ENCODE assay signal across 11 mouse cellular contexts in genomic region chr6:15257893-15258292, GRCm38 (mm10).
DNase-seq lines count a peak whose midpoint lies in the region; ATAC-seq and TF ChIP-seq lines count a peak whose summit lies in the region.
"Had no signal": no experiment of that assay in that cellular context is flagged by ENCODE, and none has a peak within 500 bp of the region (broad histone marks: within the 10 kb centered on the region; RNA-seq: fewer than 3 reads in every experiment).

No protein-coding gene starts in this region.

- H3K4me1 ChIP-seq in forebrain, embryonic 16.5 days (replicated peaks; ENCODE audit: control insufficient read depth, insufficient read depth, low read length), result peaks cover 11% of the 10 kb centered on the region
- H3K4me1 ChIP-seq in forebrain, embryonic 10.5 days, result peaks cover 8% of the 10 kb centered on the region
- H3K4me1 ChIP-seq in intestine, embryonic 14.5 days (replicated peaks; ENCODE audit: control insufficient read depth, insufficient read depth, low read length), result peaks cover 11% of the 10 kb centered on the region; the same call in 1 of the 2 replicates
- no peaks in the 10 kb centered on the region for H3K4me1 ChIP-seq in intestine, postnatal 0 days (replicated peaks; ENCODE audit: control insufficient read depth, insufficient read depth, low read length)
- peaks cover 10% of the 10 kb centered on the region for H3K4me1 ChIP-seq in embryonic facial prominence, embryonic 14.5 days (ENCODE audit: control insufficient read depth, insufficient read depth, low read length)
- H3K4me1 ChIP-seq in midbrain, embryonic 14.5 days (ENCODE audit: control insufficient read depth, insufficient read depth, low read length), result peaks cover 14% of the 10 kb centered on the region

- no peak overlapping the region for H3K27ac ChIP-seq in forebrain, embryonic 16.5 days (ENCODE audit: low read length)
- H3K27ac ChIP-seq in forebrain, embryonic 10.5 days, result no peak overlapping the region
- no peak overlapping the region for H3K27ac ChIP-seq in intestine, embryonic 14.5 days (ENCODE audit: low read depth)
- H3K27ac ChIP-seq in intestine, postnatal 0 days (ENCODE audit: low read depth, low read length), result no peak overlapping the region
- H3K27ac ChIP-seq in embryonic facial prominence, embryonic 14.5 days (replicated peaks; ENCODE audit: low read depth, low read length), result no peak overlapping the region
- no peak overlapping the region for H3K27ac ChIP-seq in midbrain, embryonic 14.5 days (replicated peaks; ENCODE audit: low read depth, low read length)
- H3K27ac ChIP-seq: layer of hippocampus, adult 2 months had no signal

- no peak overlapping the region for H3K4me3 ChIP-seq in forebrain, embryonic 16.5 days (replicated peaks; ENCODE audit: low read length)
- H3K4me3 ChIP-seq in forebrain, embryonic 10.5 days, result no peak overlapping the region
- no peak overlapping the region for H3K4me3 ChIP-seq in intestine, embryonic 14.5 days (ENCODE audit: low read depth, low read length)
- no peak overlapping the region for H3K4me3 ChIP-seq in intestine, postnatal 0 days (ENCODE audit: low read depth, low read length)
- H3K4me3 ChIP-seq in embryonic facial prominence, embryonic 14.5 days (ENCODE audit: low read depth, low read length), result no peak overlapping the region
- no peak overlapping the region for H3K4me3 ChIP-seq in midbrain, embryonic 14.5 days (replicated peaks; ENCODE audit: low read depth, low read length)
- H3K4me3 ChIP-seq: layer of hippocampus, adult 2 months had no signal

- no peaks in the 10 kb centered on the region for H3K36me3 ChIP-seq in forebrain, embryonic 16.5 days (ENCODE audit: control insufficient read depth, insufficient read depth)
- H3K36me3 ChIP-seq in forebrain, embryonic 10.5 days (replicated peaks), result no peaks in the 10 kb centered on the region
- no peaks in the 10 kb centered on the region for H3K36me3 ChIP-seq in intestine, embryonic 14.5 days (ENCODE audit: control insufficient read depth, insufficient read depth, low read length)
- no peaks in the 10 kb centered on the region for H3K36me3 ChIP-seq in intestine, postnatal 0 days (ENCODE audit: control insufficient read depth, insufficient read depth)
- H3K36me3 ChIP-seq in embryonic facial prominence, embryonic 14.5 days (ENCODE audit: control insufficient read depth, insufficient read depth, low read length), result no peaks in the 10 kb centered on the region
- no peaks in the 10 kb centered on the region for H3K36me3 ChIP-seq in midbrain, embryonic 14.5 days (ENCODE audit: control insufficient read depth, insufficient read depth, low read length)

- no peak overlapping the region for H3K9ac ChIP-seq in forebrain, embryonic 16.5 days (replicated peaks; ENCODE audit: low read depth, low read length)
- H3K9ac ChIP-seq in intestine, embryonic 14.5 days (ENCODE audit: low read length), result no peak overlapping the region
- H3K9ac ChIP-seq in intestine, postnatal 0 days (ENCODE audit: low read depth, low read length), result no peak overlapping the region
- H3K9ac ChIP-seq in embryonic facial prominence, embryonic 14.5 days (ENCODE audit: low read depth, low read length), result no peak overlapping the region
- H3K9ac ChIP-seq in midbrain, embryonic 14.5 days (replicated peaks; ENCODE audit: low read length), result no peak overlapping the region

- H3K4me2 ChIP-seq in forebrain, embryonic 16.5 days (ENCODE audit: low read length), result peak overlapping the region; percentile 29; the same call in 1 of the 2 replicates
- H3K4me2 ChIP-seq in intestine, embryonic 14.5 days (ENCODE audit: low read length), result peak overlapping the region; percentile 37
- no peak overlapping the region for H3K4me2 ChIP-seq in intestine, postnatal 0 days (replicated peaks; ENCODE audit: low read depth)
- peak overlapping the region; percentile 35 for H3K4me2 ChIP-seq in embryonic facial prominence, embryonic 14.5 days (ENCODE audit: low read depth, low read length)
- H3K4me2 ChIP-seq in midbrain, embryonic 14.5 days (ENCODE audit: low read length), result peak overlapping the region; percentile 12; the same call in 1 of the 2 replicates

- no peak for ATAC-seq in forebrain, embryonic 16.5 days
- ATAC-seq in intestine, embryonic 14.5 days (replicated peaks; ENCODE audit: low FRiP score, low TSS enrichment, low read depth), result no peak
- ATAC-seq in intestine, postnatal 0 days, result no peak
- ATAC-seq in embryonic facial prominence, embryonic 14.5 days (ENCODE audit: low read depth), result no peak
- ATAC-seq in midbrain, embryonic 14.5 days (ENCODE audit: low FRiP score, low TSS enrichment), result no peak

- no peaks in the 10 kb centered on the region for H3K27me3 ChIP-seq in forebrain, embryonic 16.5 days (replicated peaks; ENCODE audit: control insufficient read depth, insufficient read depth, low read length)
- no peaks in the 10 kb centered on the region for H3K27me3 ChIP-seq in forebrain, embryonic 10.5 days (ENCODE audit: poor library complexity, severe bottlenecking)
- H3K27me3 ChIP-seq in intestine, embryonic 14.5 days (replicated peaks; ENCODE audit: control insufficient read depth, insufficient read depth, low read length), result no peaks in the 10 kb centered on the region
- H3K27me3 ChIP-seq in intestine, postnatal 0 days (replicated peaks; ENCODE audit: control insufficient read depth, insufficient read depth, low read length), result no peaks in the 10 kb centered on the region
- no peaks in the 10 kb centered on the region; the same call in 1 of the 2 replicates for H3K27me3 ChIP-seq in embryonic facial prominence, embryonic 14.5 days (replicated peaks; ENCODE audit: control insufficient read depth, insufficient read depth, low read length)
- H3K27me3 ChIP-seq in midbrain, embryonic 14.5 days (ENCODE audit: control insufficient read depth, insufficient read depth, low read length), result no peaks in the 10 kb centered on the region

- H3K9me3 ChIP-seq in forebrain, embryonic 16.5 days (ENCODE audit: control insufficient read depth, low read length), result no peaks in the 10 kb centered on the region
- H3K9me3 ChIP-seq in forebrain, embryonic 10.5 days, result no peaks in the 10 kb centered on the region
- no peaks in the 10 kb centered on the region for H3K9me3 ChIP-seq in intestine, embryonic 14.5 days (ENCODE audit: control insufficient read depth, low read length)
- no peaks in the 10 kb centered on the region for H3K9me3 ChIP-seq in intestine, postnatal 0 days (ENCODE audit: control insufficient read depth)
- no peaks in the 10 kb centered on the region for H3K9me3 ChIP-seq in embryonic facial prominence, embryonic 14.5 days (ENCODE audit: control insufficient read depth, low read length)
- no peaks in the 10 kb centered on the region for H3K9me3 ChIP-seq in midbrain, embryonic 14.5 days (ENCODE audit: control insufficient read depth, low read length)

- TF ChIP-seq CTCF in intestine, postnatal 0 days (IDR thresholded peaks at IDR 0.05; ENCODE audit: low read depth), result no peak

- 74% methylated on average over 6 of the region's 6 CpGs for WGBS in forebrain, embryonic 16.5 days
- 60% methylated on average over 6 of the region's 6 CpGs for WGBS in forebrain, embryonic 10.5 days
- 29% methylated on average over 6 of the region's 6 CpGs for WGBS in intestine, embryonic 14.5 days
- 41% methylated on average over 6 of the region's 6 CpGs for WGBS in intestine, postnatal 0 days
- 30% methylated on average over 6 of the region's 6 CpGs for WGBS in embryonic facial prominence, embryonic 14.5 days
- WGBS in midbrain, embryonic 14.5 days, result 32% methylated on average over 6 of the region's 6 CpGs

- no peak for DNase-seq in forebrain, embryonic 10.5 days (ENCODE audit: extremely low spot score, low spot score)
- no peak for DNase-seq in intestine, embryonic 14.5 days (ENCODE audit: low spot score)
- no peak for DNase-seq in embryonic facial prominence, embryonic 14.5 days (ENCODE audit: low spot score)
- peak; percentile 19 for DNase-seq in midbrain, embryonic 14.5 days
- DNase-seq in adrenal gland, postnatal 25 days, result no peak
- DNase-seq in layer of hippocampus, postnatal 10 days (ENCODE audit: low spot score in 2 of 2), result no peak
- DNase-seq: gastrocnemius, postnatal 36 days; kidney, adult 18-20 months had no signal
